Mouse (Mus musculus) hindbrain, embryonic 13.5 days (tissue): ENCODE results near the gene St7l. TPM values are rescaled to one million over a fixed set of nuclear protein-coding genes. Genes with fewer than 3 reads are reported as not detected.

Experiments used
- ATAC-seq: fragments of 200-750 bp; cut with Nextera tagmentation; 2 replicates; pipeline ENCODE4 v1.8.0; 2017; ENCODE audit warnings: moderate TSS enrichment; ENCODE audit not compliant: low FRiP score
- H3K27ac ChIP-seq: fragments of 300-500 bp; sonication (generic); 2 replicates; pipeline ENCODE4 v1.5.1; 2015; ENCODE audit warnings: inconsistent platforms, mild to moderate bottlenecking, moderate library complexity
- H3K27me3 ChIP-seq: fragments of 300-500 bp; sonication (generic); 2 replicates; pipeline ENCODE4 v1.6.1; 2015; ENCODE audit warnings: mild to moderate bottlenecking, inconsistent platforms
- H3K36me3 ChIP-seq: fragments of 300-500 bp; sonication (generic); 2 replicates; pipeline ENCODE4 v1.6.1; 2015; ENCODE audit warnings: mild to moderate bottlenecking, inconsistent platforms
- H3K4me1 ChIP-seq: fragments of 300-500 bp; sonication (generic); replicated peaks from 2 replicates; pipeline ENCODE4 v1.6.1; 2015; ENCODE audit warnings: inconsistent platforms
- H3K4me2 ChIP-seq: fragments of 300-500 bp; sonication (generic); 2 replicates; pipeline ENCODE4 v1.6.1; 2015; ENCODE audit warnings: inconsistent platforms, mild to moderate bottlenecking, moderate library complexity
- H3K4me3 ChIP-seq: fragments of 300-500 bp; sonication (generic); 2 replicates; pipeline ENCODE4 v1.5.1; 2015; ENCODE audit warnings: mild to moderate bottlenecking, inconsistent platforms
- H3K9ac ChIP-seq: fragments of 300-500 bp; sonication (generic); 2 replicates; pipeline ENCODE4 v1.6.1; 2015; ENCODE audit warnings: mild to moderate bottlenecking, inconsistent platforms
- H3K9me3 ChIP-seq: fragments of 300-500 bp; sonication (generic); 2 replicates; pipeline ENCODE4 v1.6.1; 2016; ENCODE audit warnings: inconsistent platforms
- WGBS: fragments of 180-500 bp; shearing (Covaris S2); methylation state at CpG from one replicate; pipeline ENCODE4 v1.1.7; 2015; 5-methylcytosine and 5-hydroxymethylcytosine counted together
- polyA plus RNA-seq: library from polyadenylated mRNA; unstranded; fragments of >200 nt; fragmentation: Nextera tagmentation; extraction: Ambion mirVana; gene quantifications from 2 replicates; pipeline ENCODE4 v1.2.1, GENCODE M21; 2015

The St7l gene
- polyA plus RNA-seq, 1 experiment from 2014 or later, result 41.9 TPM

DNA sequence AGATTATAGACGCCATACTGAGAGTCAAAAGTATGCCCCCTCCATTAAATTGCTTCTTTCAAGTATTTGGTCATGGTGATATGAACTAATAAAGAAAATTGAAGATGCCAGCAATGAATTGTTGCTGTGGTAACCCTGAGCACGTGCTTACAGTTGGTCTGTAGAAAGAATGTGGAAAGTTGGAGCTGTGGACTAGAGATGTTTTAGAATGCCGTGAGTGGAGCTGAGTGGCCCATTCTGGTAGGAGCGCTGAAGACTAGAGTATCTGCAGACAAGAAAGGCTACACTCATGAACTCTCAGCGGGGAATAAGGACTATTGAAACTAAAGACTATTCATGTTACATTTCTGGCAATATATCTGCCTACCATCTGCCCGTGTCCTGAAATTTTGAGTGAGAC is 45.4 kb downstream of the St7l start:
- Histone ChIP-seq H3K27me3 (no peaks in the 10 kb centered on the region), H3K4me1 (no peaks in the 10 kb centered on the region), H3K36me3 (peaks cover 32% of the 10 kb centered on the region), H3K27ac (no peak overlapping the region), H3K4me3 (no peak overlapping the region), H3K4me2 (no peak overlapping the region), H3K9me3 (no peaks in the 10 kb centered on the region), H3K9ac (no peak overlapping the region)
- 88% methylated on average over 6 of the region's 6 CpGs for WGBS
- ATAC-seq, result no peak

DNA sequence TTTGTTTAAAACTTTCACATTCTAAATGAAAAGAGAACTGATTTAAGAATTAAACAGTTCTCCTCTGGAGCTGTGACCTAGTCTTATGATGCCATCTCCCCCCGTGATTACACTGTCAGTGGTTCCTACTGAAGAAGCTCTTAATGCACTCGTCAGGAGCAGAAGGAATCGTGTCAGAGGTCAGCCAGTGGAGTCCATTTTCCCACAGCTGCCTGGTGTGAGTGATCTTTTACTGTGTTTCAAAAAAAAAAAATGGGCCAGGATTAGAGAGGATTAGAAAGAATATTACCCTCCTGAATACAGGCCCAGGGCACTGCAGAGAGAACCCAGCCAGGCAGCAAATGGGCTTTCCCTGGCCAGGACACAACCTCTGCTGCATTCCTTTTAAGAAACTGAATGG is 51.2 kb downstream of the St7l start:
- H3K4me3 ChIP-seq, result no peak overlapping the region

DNA sequence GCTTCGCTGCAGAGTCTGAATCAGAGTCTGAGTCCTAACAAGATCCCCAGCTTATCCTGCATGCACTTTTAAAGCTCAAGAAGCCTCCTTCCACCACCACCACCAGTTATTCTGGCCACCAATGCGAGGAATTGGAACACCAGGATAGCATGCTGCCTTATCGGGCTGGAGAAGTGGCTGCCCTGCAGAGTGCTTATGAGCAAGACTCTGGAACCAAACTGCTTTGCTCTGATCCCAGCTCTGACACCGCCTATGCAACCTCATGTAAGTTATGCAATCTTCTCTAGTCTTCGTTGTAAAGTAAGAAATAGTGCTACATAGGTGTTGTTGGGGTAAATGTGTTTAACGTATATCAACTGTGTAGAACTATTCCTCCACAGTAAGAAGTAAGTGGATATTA is 65.6 kb downstream of the St7l start:
- Histone ChIP-seq H3K4me1 (no peaks in the 10 kb centered on the region), H3K4me3 (no peak overlapping the region), H3K9ac (no peak overlapping the region), H3K27me3 (no peaks in the 10 kb centered on the region), H3K9me3 (no peaks in the 10 kb centered on the region), H3K27ac (no peak overlapping the region), H3K4me2 (no peak overlapping the region), H3K36me3 (peaks cover 30% of the 10 kb centered on the region)
- 98% methylated on average over 6 of the region's 6 CpGs for WGBS
- ATAC-seq, result no peak

More for the DNA sequence above, 51.2 kb downstream of the St7l start:
- H3K4me1 ChIP-seq, result no peaks in the 10 kb centered on the region
- ATAC-seq, result no peak
- no peak overlapping the region for H3K4me2 ChIP-seq
- H3K9me3 ChIP-seq, result no peaks in the 10 kb centered on the region
- peaks cover 21% of the 10 kb centered on the region for H3K36me3 ChIP-seq
- 41% methylated on average over 3 of the region's 3 CpGs for WGBS
- no peak overlapping the region for H3K27ac ChIP-seq
- no peak overlapping the region for H3K9ac ChIP-seq
- no peaks in the 10 kb centered on the region for H3K27me3 ChIP-seq

DNA sequence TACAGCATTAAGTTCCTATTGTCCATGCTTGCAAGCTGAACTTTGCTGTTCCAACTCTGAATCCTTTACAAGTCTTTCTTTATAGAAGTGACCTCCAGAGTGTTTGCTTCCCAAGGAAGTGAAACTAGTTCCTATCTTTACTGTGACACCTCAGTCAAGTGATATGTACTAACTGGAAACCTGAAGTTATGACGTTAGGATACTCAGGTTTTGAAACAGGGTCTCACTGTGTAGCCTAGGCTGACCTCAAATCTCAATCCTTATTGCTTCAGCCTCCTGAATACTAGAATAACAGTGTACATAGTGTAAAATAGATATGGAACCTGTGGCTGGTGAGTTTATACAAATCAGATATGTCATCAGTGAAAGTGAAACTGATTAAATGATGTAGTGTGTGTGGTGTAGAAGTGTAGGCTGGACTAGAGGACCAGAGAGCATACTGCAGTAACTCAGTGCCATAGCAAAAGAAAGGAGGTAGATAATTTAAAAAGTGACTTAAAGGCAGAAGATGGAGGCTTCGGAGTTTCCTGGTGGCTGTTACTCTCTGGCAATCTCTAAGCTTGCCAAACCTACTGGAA is 74.0 kb downstream of the St7l start:
- Histone ChIP-seq H3K36me3 (peaks cover 36% of the 10 kb centered on the region), H3K4me2 (no peak overlapping the region), H3K9me3 (no peaks in the 10 kb centered on the region), H3K4me1 (peaks cover 5% of the 10 kb centered on the region), H3K4me3 (no peak overlapping the region), H3K27ac (no peak overlapping the region), H3K9ac (no peak overlapping the region), H3K27me3 (no peaks in the 10 kb centered on the region)
- WGBS, result 88% methylated on average over 2 of the region's 2 CpGs
- ATAC-seq, result no peak

DNA sequence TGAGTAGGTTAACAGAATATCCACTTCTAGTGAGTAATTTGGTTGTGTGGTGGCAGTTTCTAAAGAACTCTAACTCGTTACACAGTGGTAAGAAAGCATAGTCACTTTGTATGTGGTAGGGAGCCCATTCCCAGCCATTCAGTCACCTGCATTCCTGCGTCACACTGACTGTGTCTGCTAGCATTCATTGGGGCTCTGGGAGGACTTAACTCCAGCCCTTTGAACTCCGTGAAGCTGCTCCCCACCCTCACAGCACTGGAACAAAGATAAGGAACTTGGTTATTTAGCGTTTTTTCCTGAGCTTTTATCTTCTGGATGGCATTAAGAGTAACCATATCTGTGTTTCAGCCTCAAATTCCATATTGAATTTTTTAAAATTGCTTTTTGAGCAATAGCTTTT is 74.5 kb downstream of the St7l start:
- Histone ChIP-seq H3K27me3 (no peaks in the 10 kb centered on the region), H3K27ac (no peak overlapping the region), H3K4me1 (peaks cover 10% of the 10 kb centered on the region), H3K4me2 (no peak overlapping the region), H3K4me3 (no peak overlapping the region), H3K9ac (no peak overlapping the region), H3K36me3 (peaks cover 38% of the 10 kb centered on the region), H3K9me3 (no peaks in the 10 kb centered on the region)
- ATAC-seq, result no peak
- WGBS, result 50% methylated on average over 4 of the region's 4 CpGs

- no peak overlapping the region for H3K27ac ChIP-seq
Measured at GRCm38 (mm10) chr3:104940691-104941090, 76.9 kb downstream of the St7l start.

GRCm38 (mm10) chr3:104942682-104943081 is 78.9 kb downstream of the St7l start:
- 70% methylated on average over 5 of the region's 5 CpGs for WGBS
- no peak for ATAC-seq

More at GRCm38 (mm10) chr3:104940691-104941090, 76.9 kb downstream of the St7l start:
- Histone ChIP-seq H3K9me3 (no peaks in the 10 kb centered on the region), H3K4me2 (no peak overlapping the region), H3K27me3 (no peaks in the 10 kb centered on the region), H3K36me3 (peaks cover 31% of the 10 kb centered on the region), H3K4me3 (no peak overlapping the region), H3K9ac (no peak overlapping the region), H3K4me1 (peaks cover 13% of the 10 kb centered on the region)
- WGBS, result 45% methylated on average over 6 of the region's 6 CpGs
- no peak for ATAC-seq

GRCm38 (mm10) chr3:104943333-104943732 is 79.5 kb downstream of the St7l start:
- Histone ChIP-seq H3K4me1 (peaks cover 13% of the 10 kb centered on the region), H3K4me3 (no peak overlapping the region), H3K9ac (no peak overlapping the region), H3K27ac (no peak overlapping the region), H3K9me3 (no peaks in the 10 kb centered on the region), H3K36me3 (peaks cover 46% of the 10 kb centered on the region), H3K4me2 (no peak overlapping the region), H3K27me3 (no peaks in the 10 kb centered on the region)
- ATAC-seq, result no peak
- WGBS, result 41% methylated on average over 8 of the region's 8 CpGs

More at GRCm38 (mm10) chr3:104942682-104943081, 78.9 kb downstream of the St7l start:
- no peaks in the 10 kb centered on the region for H3K27me3 ChIP-seq
- H3K36me3 ChIP-seq, result peaks cover 46% of the 10 kb centered on the region
- H3K4me2 ChIP-seq, result no peak overlapping the region
- no peaks in the 10 kb centered on the region for H3K9me3 ChIP-seq
- no peak overlapping the region for H3K4me3 ChIP-seq
- no peak overlapping the region for H3K27ac ChIP-seq
- H3K9ac ChIP-seq, result no peak overlapping the region
- H3K4me1 ChIP-seq, result peaks cover 13% of the 10 kb centered on the region

- Histone ChIP-seq H3K4me3 (no peak overlapping the region), H3K4me2 (no peak overlapping the region), H3K4me1 (peaks cover 13% of the 10 kb centered on the region), H3K27me3 (no peaks in the 10 kb centered on the region), H3K9ac (no peak overlapping the region), H3K9me3 (no peaks in the 10 kb centered on the region), H3K36me3 (peaks cover 43% of the 10 kb centered on the region), H3K27ac (no peak overlapping the region)
- no peak for ATAC-seq
- WGBS, result 88% methylated on average over 9 of the region's 9 CpGs
Measured at GRCm38 (mm10) chr3:104944894-104945293, 81.1 kb downstream of the St7l start.

GRCm38 (mm10) chr3:104950926-104951325 is 87.1 kb downstream of the St7l start:
- ATAC-seq, result no peak
- 96% methylated on average over 12 of the region's 12 CpGs for WGBS
- Histone ChIP-seq H3K4me2 (no peak overlapping the region), H3K27me3 (no peaks in the 10 kb centered on the region), H3K4me3 (no peak overlapping the region), H3K9ac (no peak overlapping the region), H3K9me3 (no peaks in the 10 kb centered on the region), H3K4me1 (no peaks in the 10 kb centered on the region), H3K36me3 (peaks cover 55% of the 10 kb centered on the region), H3K27ac (no peak overlapping the region)

GRCm38 (mm10) chr3:104952891-104953670 is 89.3 kb downstream of the St7l start:
- ATAC-seq, result no peak
- Histone ChIP-seq H3K9ac (no peak overlapping the region), H3K4me2 (no peak overlapping the region), H3K4me3 (no peak overlapping the region), H3K27me3 (peaks cover 5% of the 10 kb centered on the region), H3K36me3 (peaks cover 40% of the 10 kb centered on the region), H3K27ac (no peak overlapping the region), H3K9me3 (no peaks in the 10 kb centered on the region), H3K4me1 (no peaks in the 10 kb centered on the region)
- 96% methylated on average over 23 of the region's 23 CpGs for WGBS

DNA sequence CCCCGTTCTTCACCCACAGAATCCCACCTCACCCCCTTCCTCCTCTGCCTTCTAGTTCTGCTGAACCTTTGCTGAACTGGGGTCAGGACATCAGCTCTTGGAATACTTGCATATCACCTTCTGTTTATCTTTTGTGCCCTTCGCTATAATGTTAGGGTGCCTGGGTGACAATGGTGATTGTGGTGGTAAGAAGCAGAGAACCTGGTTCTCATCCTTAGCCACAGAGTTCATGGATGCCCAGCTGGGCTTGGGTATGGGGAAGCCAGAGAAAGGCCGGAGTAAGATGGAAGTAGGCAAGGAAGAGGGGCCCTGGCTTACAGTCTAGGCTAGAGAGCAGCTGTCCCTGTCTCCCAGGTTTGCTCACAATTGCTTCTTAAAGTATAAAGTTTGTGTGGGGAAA is 90.3 kb downstream of the St7l start:
- no peak overlapping the region for H3K4me3 ChIP-seq
- ATAC-seq, result no peak
- WGBS, result 96% methylated on average over 3 of the region's 3 CpGs
- H3K27ac ChIP-seq, result no peak overlapping the region
- no peaks in the 10 kb centered on the region for H3K4me1 ChIP-seq
- peaks cover 15% of the 10 kb centered on the region for H3K27me3 ChIP-seq
- H3K9ac ChIP-seq, result no peak overlapping the region
- no peaks in the 10 kb centered on the region for H3K9me3 ChIP-seq
- peaks cover 36% of the 10 kb centered on the region for H3K36me3 ChIP-seq
- H3K4me2 ChIP-seq, result no peak overlapping the region

- WGBS, result 96% methylated on average over 15 of the region's 15 CpGs
- H3K9me3 ChIP-seq, result no peaks in the 10 kb centered on the region
- no peak overlapping the region for H3K4me3 ChIP-seq
- no peaks in the 10 kb centered on the region for H3K4me1 ChIP-seq
- H3K27ac ChIP-seq, result no peak overlapping the region
- peaks cover 36% of the 10 kb centered on the region for H3K36me3 ChIP-seq
- no peak overlapping the region for H3K9ac ChIP-seq
- peaks cover 19% of the 10 kb centered on the region for H3K27me3 ChIP-seq
- H3K4me2 ChIP-seq, result no peak overlapping the region
- no peak for ATAC-seq
Measured at GRCm38 (mm10) chr3:104954551-104954950, 90.7 kb downstream of the St7l start.
